Mouse (Mus musculus): Measurements from ENCODE around the gene Gpr108. TPM values are rescaled to one million over a fixed set of nuclear protein-coding genes. Genes with fewer than 3 reads are reported as not detected.

Gpr108 gene
- polyA plus RNA-seq (2015; fragmentation: Nextera tagmentation; extraction: Ambion mirVana): 20.4 and 24.2 TPM in 2 replicates

DNA sequence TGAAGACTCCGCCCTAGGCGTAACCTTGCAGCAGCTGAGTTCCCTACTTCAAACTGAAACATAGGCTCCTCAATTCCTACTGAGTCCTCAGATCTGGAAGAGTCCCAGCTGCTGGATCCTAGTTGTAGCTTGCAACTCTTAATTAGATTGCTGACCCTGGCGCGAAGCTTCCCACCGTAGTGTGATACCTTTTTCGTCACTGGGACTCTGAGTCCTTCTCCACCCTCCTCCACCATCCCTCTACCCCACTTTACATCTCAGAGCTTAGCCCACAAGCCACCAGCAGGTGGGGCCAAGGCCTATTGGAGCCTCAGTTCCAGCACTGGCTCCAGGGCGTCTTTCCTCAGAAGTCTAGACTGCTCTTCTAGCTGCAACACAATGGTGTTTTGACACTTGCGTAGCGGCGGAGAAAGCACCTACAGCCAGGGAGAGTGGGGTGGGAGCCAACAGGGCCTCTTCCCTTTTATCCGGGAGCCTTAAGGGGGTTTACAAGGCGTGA is at the start of gene Gpr108:
Gpr108 (minus strand) TSS at position 246 of the 499 bp plus-strand sequence.

GRCm38 (mm10) chr17:57278943-57279590 is 30.8 kb upstream of the Gpr108 start, which contains the start of gene Vav1:
TSS of gene Vav1 (plus strand) at chr17:57279100.

DNA sequence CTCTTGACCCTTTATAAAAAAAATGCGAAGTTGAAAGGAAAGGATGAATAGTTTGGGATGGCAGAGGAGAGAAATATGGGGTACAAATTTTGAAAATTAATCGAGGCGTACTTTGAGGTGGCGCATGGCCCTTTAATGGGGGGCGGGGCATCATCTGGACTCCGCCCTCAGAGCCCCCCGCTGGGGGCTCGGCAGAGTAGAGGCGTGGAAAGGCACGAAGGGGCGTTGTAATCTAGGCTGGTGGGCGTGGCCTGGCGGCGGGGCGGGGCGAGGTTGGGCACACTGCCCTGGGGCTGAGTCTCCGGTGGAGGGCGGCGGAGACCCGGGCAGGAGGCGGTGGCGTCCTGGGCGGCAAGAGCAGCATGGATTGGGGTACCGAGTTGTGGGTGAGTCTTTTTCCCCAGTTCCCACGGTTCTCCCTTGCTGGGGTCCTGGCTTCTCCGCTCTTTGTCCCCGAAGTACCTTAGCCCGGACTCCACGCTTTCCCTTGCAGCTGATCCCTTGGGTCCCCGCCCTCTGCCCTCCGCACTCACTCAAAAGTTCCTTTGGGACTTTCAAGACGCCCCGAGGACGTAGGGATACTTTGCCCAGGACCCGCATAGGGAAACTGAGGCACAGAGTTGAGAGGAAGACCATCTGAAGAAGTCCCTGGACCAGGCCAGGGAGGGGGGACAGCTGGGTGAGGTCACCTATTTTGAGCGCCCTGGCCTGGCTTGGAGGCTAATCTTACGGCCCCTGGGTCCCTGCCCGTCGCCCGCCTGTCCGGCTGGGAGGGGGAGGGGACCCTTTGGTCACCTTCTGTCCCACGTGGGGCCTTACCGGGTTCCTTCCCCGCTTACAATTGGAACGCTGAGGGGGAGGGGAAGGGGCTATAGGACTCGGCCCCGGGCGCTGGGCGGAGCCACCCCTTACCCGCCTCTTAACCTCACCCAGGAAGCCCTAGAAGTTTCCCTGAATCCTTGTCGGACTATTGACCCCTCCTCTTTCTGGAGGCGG is 1.2 kb upstream of the Gpr108 start, which contains the start of gene Trip10:
Trip10 (plus strand) TSS at position 270 of the 996 bp plus-strand sequence.

DNA sequence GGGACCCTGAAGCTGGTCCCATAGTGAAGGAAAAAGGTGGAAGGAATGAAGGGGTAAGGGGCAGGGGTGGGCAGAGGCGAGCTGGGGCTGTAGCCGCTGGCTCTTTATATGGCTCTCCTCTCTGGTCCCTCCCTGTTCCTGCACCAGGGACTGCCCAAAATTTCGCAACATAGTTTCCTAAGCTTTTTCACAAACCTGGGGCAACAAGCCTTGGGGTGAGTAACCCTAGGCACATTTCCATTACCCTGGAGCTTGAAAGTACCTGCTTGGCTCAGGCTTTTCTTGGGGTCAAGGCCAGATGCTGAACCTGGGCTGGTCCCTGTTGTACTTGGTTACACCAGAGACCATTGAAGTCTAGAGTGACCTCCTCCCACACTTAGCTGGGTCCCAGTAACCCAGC is 20.2 kb downstream of the Gpr108 start, which contains the start of gene C3:
C3 (minus strand) TSS at position 123 of the 400 bp plus-strand sequence.

GRCm38 (mm10) chr17:57194041-57194507 is 54.2 kb downstream of the Gpr108 start, which contains the start of gene Tnfsf14:
TSS of gene Tnfsf14 (minus strand) at chr17:57194177.

Other genes starting within 250 kb of the Gpr108 start
- not detected in 2 replicates for gene Pspn, start 248.4 kb downstream of the Gpr108 start, polyA plus RNA-seq (2015; fragmentation: Nextera tagmentation; extraction: Ambion mirVana)
- gene Gtf2f1, start 237.2 kb downstream of the Gpr108 start, polyA plus RNA-seq (2015; fragmentation: Nextera tagmentation; extraction: Ambion mirVana): 70.2 and 72.7 TPM in 2 replicates
- gene Gm17949, start 237.0 kb downstream of the Gpr108 start, polyA plus RNA-seq (2015; fragmentation: Nextera tagmentation; extraction: Ambion mirVana): 0.40 and 0.46 TPM in 2 replicates
- 42.5 and 45.4 TPM in 2 replicates for gene Khsrp, start 216.9 kb downstream of the Gpr108 start, polyA plus RNA-seq (2015; fragmentation: Nextera tagmentation; extraction: Ambion mirVana)
- gene Slc25a41, start 206.8 kb downstream of the Gpr108 start, polyA plus RNA-seq (2015; fragmentation: Nextera tagmentation; extraction: Ambion mirVana): not detected in 2 replicates
- 0.24 and 0.52 TPM in 2 replicates for gene Crb3, start 189.3 kb downstream of the Gpr108 start, polyA plus RNA-seq (2015; fragmentation: Nextera tagmentation; extraction: Ambion mirVana)
- 1.1 TPM in 2 replicates for gene Slc25a23, start 188.6 kb downstream of the Gpr108 start, polyA plus RNA-seq (2015; fragmentation: Nextera tagmentation; extraction: Ambion mirVana)
- gene Dennd1c, start 169.9 kb downstream of the Gpr108 start, polyA plus RNA-seq (2015; fragmentation: Nextera tagmentation; extraction: Ambion mirVana): 15.9 and 16.7 TPM in 2 replicates
- 0.77 and 0.89 TPM in 2 replicates for gene Tubb4a, start 160.7 kb downstream of the Gpr108 start, polyA plus RNA-seq (2015; fragmentation: Nextera tagmentation; extraction: Ambion mirVana)
- 1.6 and 1.8 TPM in 2 replicates for gene Tnfsf9, start 143.1 kb downstream of the Gpr108 start, polyA plus RNA-seq (2015; fragmentation: Nextera tagmentation; extraction: Ambion mirVana)
- not detected in 2 replicates for gene Cd70, start 98.7 kb downstream of the Gpr108 start, polyA plus RNA-seq (2015; fragmentation: Nextera tagmentation; extraction: Ambion mirVana)
- 3.9 and 4.3 TPM in 2 replicates for gene Tnfsf14, start 54.3 kb downstream of the Gpr108 start, polyA plus RNA-seq (2015; fragmentation: Nextera tagmentation; extraction: Ambion mirVana)
- 29.6 and 30.5 TPM in 2 replicates for gene C3, start 20.3 kb downstream of the Gpr108 start, polyA plus RNA-seq (2015; fragmentation: Nextera tagmentation; extraction: Ambion mirVana)
- gene Trip10, start 1.0 kb upstream of the Gpr108 start, polyA plus RNA-seq (2015; fragmentation: Nextera tagmentation; extraction: Ambion mirVana): 10.1 and 12.3 TPM in 2 replicates
- 17.0 and 24.6 TPM in 2 replicates for gene Vav1, start 30.7 kb upstream of the Gpr108 start, polyA plus RNA-seq (2015; fragmentation: Nextera tagmentation; extraction: Ambion mirVana)
- 9.6 and 15.4 TPM in 2 replicates for gene Adgre1, start 110.2 kb upstream of the Gpr108 start, polyA plus RNA-seq (2015; fragmentation: Nextera tagmentation; extraction: Ambion mirVana)